Mouse (Mus musculus) cortical plate, adult 2 months (tissue): ENCODE measurements around the gene Doxl2. TPM values are rescaled to one million over a fixed set of nuclear protein-coding genes. Genes with fewer than 3 reads are reported as not detected.
A peak's percentile ranks its signal among the peaks of the same experiment; 100 is the strongest.
"Not testable (repeated sequence)": the region's sequence is repeated elsewhere in the genome, so short reads cannot be mapped to it uniquely, and the experiment has no call there.

Source experiments
- H3K27ac ChIP-seq: fragments of 200-500 bp; 2 replicates; pipeline ENCODE4 v1.5.1; 2012; ENCODE audit warnings: low read length, control low read depth, inconsistent platforms; ENCODE audit not compliant: insufficient read depth
- H3K4me1 ChIP-seq: fragments of 200-500 bp; 2 replicates; pipeline ENCODE4 v1.6.1; 2011; ENCODE audit warnings: low read length; ENCODE audit not compliant: control insufficient read depth, insufficient read depth
- H3K4me3 ChIP-seq: fragments of 200-500 bp; 2 replicates; pipeline ENCODE4 v1.5.1; 2011; ENCODE audit warnings: mild to moderate bottlenecking, low read length, control low read depth; ENCODE audit not compliant: insufficient read depth
- CTCF ChIP-seq: fragments of 200-500 bp; IDR thresholded peaks from 2 replicates; pipeline ENCODE4 v1.5.1; 2011; ENCODE audit warnings: mild to moderate bottlenecking, control low read depth, low read length; ENCODE audit not compliant: insufficient read depth; ENCODE audit errors: extremely low read depth
- POLR2A ChIP-seq: fragments of 200-500 bp; IDR thresholded peaks from 2 replicates; pipeline ENCODE4 v1.6.1; 2011; ENCODE audit warnings: mild to moderate bottlenecking, low read length, control low read depth; ENCODE audit not compliant: insufficient read depth; ENCODE audit errors: extremely low read depth
- polyA plus RNA-seq: library from polyadenylated mRNA; depleted of rRNA; stranded (reverse); fragments of >200 nt; gene quantifications from 2 replicates; pipeline ENCODE4 v1.2.3, GENCODE M21; 2012

The Doxl2 gene
- polyA plus RNA-seq, 1 experiment: not detected

- TF ChIP-seq CTCF: 0 out of 2 replicates have a peak, but pooled peaks have one; percentile 27
- not testable (repeated sequence) for H3K27ac ChIP-seq, H3K4me1 ChIP-seq, H3K4me3 ChIP-seq
Measured at GRCm38 (mm10) chr6:48959151-48959550, 15.6 kb upstream of the Doxl2 start.

- H3K4me3 ChIP-seq, H3K4me1 ChIP-seq, H3K27ac ChIP-seq: not testable (repeated sequence)
Measured at GRCm38 (mm10) chr6:48966696-48967095, 8.1 kb upstream of the Doxl2 start.

- Histone ChIP-seq H3K4me3 (no peak overlapping the region), H3K27ac (no peak overlapping the region), H3K4me1 (no peaks in the 10 kb centered on the region)
- TF ChIP-seq CTCF (no peak), POLR2A (no peak)
Measured at GRCm38 (mm10) chr6:48967868-48968267, 6.9 kb upstream of the Doxl2 start.

- no peak overlapping the region for H3K4me3 ChIP-seq
- TF ChIP-seq CTCF (no peak), POLR2A (no peak)
- no peak overlapping the region for H3K27ac ChIP-seq
- no peaks in the 10 kb centered on the region for H3K4me1 ChIP-seq
Measured at GRCm38 (mm10) chr6:48979616-48980015, 4.9 kb downstream of the Doxl2 start.

GRCm38 (mm10) chr6:48982305-48982704 lies 7.5 kb downstream of the Doxl2 start:
- Histone ChIP-seq H3K27ac (no peak overlapping the region), H3K4me1 (no peaks in the 10 kb centered on the region), H3K4me3 (no peak overlapping the region)
- TF ChIP-seq CTCF (no peak), POLR2A (no peak)

GRCm38 (mm10) chr6:48986444-48986990 lies 11.8 kb downstream of the Doxl2 start, which contains the start of gene Svs1:
Gene Svs1 (plus strand): TSS chr6:48986861.
- no peak for TF ChIP-seq CTCF
- no peak for TF ChIP-seq POLR2A
- H3K4me1 ChIP-seq: no peaks in the 10 kb centered on the region
- no peak within 1 kb of the TSS for H3K27ac ChIP-seq
- no peak within 1 kb of the TSS for H3K4me3 ChIP-seq

- H3K4me1 ChIP-seq: no peaks in the 10 kb centered on the region
- no peak overlapping the region for H3K27ac ChIP-seq
- no peak for TF ChIP-seq POLR2A
- no peak for TF ChIP-seq CTCF
- H3K4me3 ChIP-seq: no peak overlapping the region
Measured at GRCm38 (mm10) chr6:48989971-48990370, 15.2 kb downstream of the Doxl2 start.

GRCm38 (mm10) chr6:48991991-48992390 lies 17.2 kb downstream of the Doxl2 start:
- no peak for TF ChIP-seq POLR2A
- no peak for TF ChIP-seq CTCF
- no peak overlapping the region for H3K4me3 ChIP-seq
- H3K27ac ChIP-seq: no peak overlapping the region
- no peaks in the 10 kb centered on the region for H3K4me1 ChIP-seq

GRCm38 (mm10) chr6:48998186-48998585 lies 23.4 kb downstream of the Doxl2 start:
- no peak overlapping the region for H3K27ac ChIP-seq
- no peaks in the 10 kb centered on the region for H3K4me1 ChIP-seq
- no peak for TF ChIP-seq POLR2A
- TF ChIP-seq CTCF: no peak
- H3K4me3 ChIP-seq: no peak overlapping the region

- no peaks in the 10 kb centered on the region for H3K4me1 ChIP-seq
- TF ChIP-seq CTCF (no peak), POLR2A (no peak)
- H3K27ac ChIP-seq: no peak overlapping the region
- H3K4me3 ChIP-seq: no peak overlapping the region
Measured at GRCm38 (mm10) chr6:48998796-48999195, 24.0 kb downstream of the Doxl2 start.
